Mouse (Mus musculus): ENCODE measurements around the gene Kank2. TPM values are rescaled to one million over a fixed set of nuclear protein-coding genes. Genes with fewer than 3 reads are reported as not detected.
A peak's percentile ranks its signal among the peaks of the same experiment; 100 is the strongest.

The Kank2 gene
- polyA plus RNA-seq, 1 experiment from 2014 or later: 2.8 TPM

DNA sequence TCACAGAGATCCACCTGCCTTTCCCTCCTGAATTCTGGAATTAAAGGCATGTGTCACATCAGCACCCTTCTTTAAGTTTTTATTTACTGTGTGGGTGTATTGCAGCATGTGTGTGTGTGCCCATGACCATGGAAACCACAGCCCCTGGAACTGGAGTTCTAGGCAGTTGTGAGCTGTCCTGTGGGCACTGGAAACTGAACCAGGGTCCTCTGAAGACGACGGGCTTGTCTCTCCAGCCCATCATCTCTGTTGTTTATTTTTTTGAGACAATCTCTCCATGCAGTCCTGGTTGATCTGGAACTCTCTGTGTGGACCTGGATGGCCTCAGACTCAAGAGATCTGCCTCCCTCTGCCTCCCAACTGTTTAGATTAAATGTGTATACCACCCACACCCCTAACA, 81.5 kb downstream of the Kank2 start:
- Histone ChIP-seq H3K9me3 (ENCODE audit: low read length) (no peaks in the 10 kb centered on the region), H3K36me3 (replicated peaks; ENCODE audit: insufficient read depth, low read length) (no peaks in the 10 kb centered on the region), H3K4me2 (ENCODE audit: low read depth, low read length) (no peak overlapping the region), H3K27ac (ENCODE audit: low read depth) (no peak overlapping the region), H3K9ac (replicated peaks) (no peak overlapping the region), H3K27me3 (ENCODE audit: insufficient read depth, low read length) (no peaks in the 10 kb centered on the region), H3K4me3 (ENCODE audit: low read depth, low read length) (no peak overlapping the region), H3K4me1 (ENCODE audit: insufficient read depth) (peaks cover 9% of the 10 kb centered on the region)
- WGBS (ENCODE audit: insufficient replicate concordance): 73% methylated on average over 2 of the region's 2 CpGs
- DNase-seq (no peak), ATAC-seq (no peak)
- TF ChIP-seq EP300 (IDR thresholded peaks at IDR 0.05; ENCODE audit: low read depth) (no peak), CTCF (IDR thresholded peaks at IDR 0.05; ENCODE audit: low read depth) (no peak)

Small RNAs within 50 kb of the gene (microRNA-seq; reads per million reads assigned to microRNA genes)
- 6.1 reads per million, percentile 11 among the genes with 10 or more reads in this experiment for gene Mir7083

Other genes with a start within 250 kb of the Kank2 start
- gene Timm29, start 206.0 kb downstream of the Kank2 start, polyA plus RNA-seq (2015; fragmentation: Nextera tagmentation; extraction: Ambion mirVana): 12.5 and 13.0 TPM in 2 replicates
- 7.8 and 8.5 TPM in 2 replicates for gene Yipf2, start 205.9 kb downstream of the Kank2 start, polyA plus RNA-seq (2015; fragmentation: Nextera tagmentation; extraction: Ambion mirVana)
- 12.8 and 14.3 TPM in 2 replicates for gene Smarca4, start 182.6 kb downstream of the Kank2 start, polyA plus RNA-seq (2015; fragmentation: Nextera tagmentation; extraction: Ambion mirVana)
- 13.2 and 13.3 TPM in 2 replicates for gene Ldlr, start 75.3 kb downstream of the Kank2 start, polyA plus RNA-seq (2015; fragmentation: Nextera tagmentation; extraction: Ambion mirVana)
- 38.4 and 41.4 TPM in 2 replicates for gene Spc24, start 38.4 kb downstream of the Kank2 start, polyA plus RNA-seq (2015; fragmentation: Nextera tagmentation; extraction: Ambion mirVana)
- gene Angptl8, start 36.8 kb upstream of the Kank2 start, polyA plus RNA-seq (2015; fragmentation: Nextera tagmentation; extraction: Ambion mirVana): 74.6 and 75.7 TPM in 2 replicates
- gene Dock6, start 53.9 kb upstream of the Kank2 start, polyA plus RNA-seq (2015; fragmentation: Nextera tagmentation; extraction: Ambion mirVana): 3.6 and 4.1 TPM in 2 replicates
- gene Rab3d, start 119.4 kb upstream of the Kank2 start, polyA plus RNA-seq (2015; fragmentation: Nextera tagmentation; extraction: Ambion mirVana): 9.3 and 9.9 TPM in 2 replicates
- 0.81 and 1.1 TPM in 2 replicates for gene Ccdc159, start 128.7 kb upstream of the Kank2 start, polyA plus RNA-seq (2015; fragmentation: Nextera tagmentation; extraction: Ambion mirVana)
- gene Tmem205, start 128.8 kb upstream of the Kank2 start, polyA plus RNA-seq (2015; fragmentation: Nextera tagmentation; extraction: Ambion mirVana): 222 and 246 TPM in 2 replicates
- gene Plppr2, start 138.3 kb upstream of the Kank2 start, polyA plus RNA-seq (2015; fragmentation: Nextera tagmentation; extraction: Ambion mirVana): 0.70 and 1.0 TPM in 2 replicates
- 2.3 and 2.6 TPM in 2 replicates for gene Swsap1, start 157.0 kb upstream of the Kank2 start, polyA plus RNA-seq (2015; fragmentation: Nextera tagmentation; extraction: Ambion mirVana)
- gene Epor, start 164.8 kb upstream of the Kank2 start, polyA plus RNA-seq (2015; fragmentation: Nextera tagmentation; extraction: Ambion mirVana): 40.6 and 41.6 TPM in 2 replicates
- 0.14 and 0.32 TPM in 2 replicates for gene Rgl3, start 190.7 kb upstream of the Kank2 start, polyA plus RNA-seq (2015; fragmentation: Nextera tagmentation; extraction: Ambion mirVana)
- not detected in 2 replicates for gene Ccdc151, start 203.9 kb upstream of the Kank2 start, polyA plus RNA-seq (2015; fragmentation: Nextera tagmentation; extraction: Ambion mirVana)
- gene Prkcsh, start 204.1 kb upstream of the Kank2 start, polyA plus RNA-seq (2015; fragmentation: Nextera tagmentation; extraction: Ambion mirVana): 47.0 and 47.6 TPM in 2 replicates